Mouse (Mus musculus): ENCODE results near the gene Ptgis. TPM values are rescaled to one million over a fixed set of nuclear protein-coding genes. Genes with fewer than 3 reads are reported as not detected.

Ptgis gene
- 10 to 100 TPM; 16.3 to 17.7 TPM for total RNA-seq (2021)
- 31.3 and 32.1 TPM in 2 replicates for polyA plus RNA-seq (2012; rRNA removed)
- long read RNA-seq, transcript Ptgis-201 (10 exons, 2,107 nt): major isoform, 10 of 28 reads
- long read RNA-seq, partial matches to known transcripts: 16 of 28 reads
- long read RNA-seq, other reads (novel, unspliced or antisense): 2 of 28 reads

GRCm38 (mm10) chr2:167240008-167240964 is at the start of gene Ptgis:
Ptgis (minus strand) TSS chr2:167240604.
- Histone ChIP-seq H3K4me3 (peak within 1 kb of the TSS; percentile 33), H3K36me3 (ENCODE audit: control insufficient read depth, insufficient read depth, low read length) (no peaks in the 10 kb centered on the region), H3K27ac (peak within 1 kb of the TSS; percentile 73), H3K9ac (ENCODE audit: low read depth, low read length) (peak within 1 kb of the TSS; percentile 50), H3K79me2 (replicated peaks; ENCODE audit: control insufficient read depth, insufficient read depth, low read length) (no peaks in the 10 kb centered on the region), H3K27me3 (ENCODE audit: control insufficient read depth, insufficient read depth, low read length) (no peaks in the 10 kb centered on the region; the same call in 1 of the 2 replicates), H3K4me1 (ENCODE audit: control insufficient read depth, insufficient read depth, low read length) (peaks cover 2% of the 10 kb centered on the region; the same call in 1 of the 2 replicates)
- WGBS: 10% methylated on average over 45 of the region's 45 CpGs
- intact Hi-C loops (cut with DNase I): no loop called here
- DNase-seq: peak; percentile 53 to 59
- TF ChIP-seq EP300 (IDR thresholded peaks at IDR 0.05; ENCODE audit: insufficient read depth, low read depth, low read length) (no peak), POLR2A (IDR thresholded peaks at IDR 0.05; ENCODE audit: insufficient read depth, low read depth, low read length) (no peak), CTCF (IDR thresholded peaks at IDR 0.05) (no peak)

GRCm38 (mm10) chr2:167281461-167281860 is 41.1 kb upstream of the Ptgis start:
- intact Hi-C loops (cut with DNase I): loop anchor here (5.0 kb wide), 1 partner anchor 66 kb away; the partner anchor contains the start of gene B4galt5
- peak in 1 of 2 experiments; percentile 13 for DNase-seq

DNA sequence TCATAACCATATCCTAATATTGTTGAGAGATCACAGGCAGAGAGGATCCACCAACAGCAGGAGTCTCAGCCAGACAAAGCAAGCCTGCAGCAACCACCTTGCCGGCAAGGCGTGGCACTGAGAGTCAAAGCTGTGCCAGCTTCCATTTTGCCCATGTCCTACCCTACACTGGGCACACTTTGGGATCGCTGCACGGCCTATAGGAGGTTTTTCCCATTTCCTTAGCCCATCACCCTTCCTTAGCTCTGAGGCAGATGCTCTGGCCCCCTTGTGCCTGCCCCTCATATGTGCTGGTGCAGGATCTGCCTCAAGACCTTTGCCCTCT is 40.5 kb upstream of the Ptgis start:
- H3K27me3 ChIP-seq (ENCODE audit: control insufficient read depth, insufficient read depth, low read length): no peaks in the 10 kb centered on the region; the same call in 1 of the 2 replicates
- WGBS: 70% methylated on average over 4 of the region's 4 CpGs
- intact Hi-C loops (cut with DNase I): loop anchor here (1.0 to 5.0 kb wide), 3 partner anchors 66 to 182 kb away; partner anchors contain the start of gene B4galt5
- TF ChIP-seq EP300 (IDR thresholded peaks at IDR 0.05; ENCODE audit: insufficient read depth, low read depth, low read length) (no peak), POLR2A (IDR thresholded peaks at IDR 0.05; ENCODE audit: insufficient read depth, low read depth, low read length) (no peak), CTCF (IDR thresholded peaks at IDR 0.05) (no peak)
- H3K79me2 ChIP-seq (replicated peaks; ENCODE audit: control insufficient read depth, insufficient read depth, low read length): no peaks in the 10 kb centered on the region
- H3K9ac ChIP-seq (ENCODE audit: low read depth, low read length): no peak overlapping the region
- H3K36me3 ChIP-seq (ENCODE audit: control insufficient read depth, insufficient read depth, low read length): no peaks in the 10 kb centered on the region
- no peak for DNase-seq
- H3K4me1 ChIP-seq (ENCODE audit: control insufficient read depth, insufficient read depth, low read length): no peaks in the 10 kb centered on the region; the same call in 1 of the 2 replicates
- H3K27ac ChIP-seq: no peak overlapping the region
- H3K4me3 ChIP-seq: no peak overlapping the region

More at GRCm38 (mm10) chr2:167281461-167281860, 41.1 kb upstream of the Ptgis start:
- no peaks in the 10 kb centered on the region for H3K36me3 ChIP-seq (ENCODE audit: control insufficient read depth, insufficient read depth, low read length)
- no peak overlapping the region for H3K9ac ChIP-seq (ENCODE audit: low read depth, low read length)
- TF ChIP-seq CTCF (IDR thresholded peaks at IDR 0.05) (no peak), EP300 (IDR thresholded peaks at IDR 0.05; ENCODE audit: insufficient read depth, low read depth, low read length) (no peak), POLR2A (IDR thresholded peaks at IDR 0.05; ENCODE audit: insufficient read depth, low read depth, low read length) (no peak)
- WGBS: 91% methylated on average over 13 of the region's 13 CpGs
- H3K27ac ChIP-seq: no peak overlapping the region
- no peak overlapping the region for H3K4me3 ChIP-seq
- no peaks in the 10 kb centered on the region for H3K79me2 ChIP-seq (replicated peaks; ENCODE audit: control insufficient read depth, insufficient read depth, low read length)
- no peaks in the 10 kb centered on the region; the same call in 1 of the 2 replicates for H3K4me1 ChIP-seq (ENCODE audit: control insufficient read depth, insufficient read depth, low read length)
- H3K27me3 ChIP-seq (ENCODE audit: control insufficient read depth, insufficient read depth, low read length): no peaks in the 10 kb centered on the region; the same call in 1 of the 2 replicates

DNA sequence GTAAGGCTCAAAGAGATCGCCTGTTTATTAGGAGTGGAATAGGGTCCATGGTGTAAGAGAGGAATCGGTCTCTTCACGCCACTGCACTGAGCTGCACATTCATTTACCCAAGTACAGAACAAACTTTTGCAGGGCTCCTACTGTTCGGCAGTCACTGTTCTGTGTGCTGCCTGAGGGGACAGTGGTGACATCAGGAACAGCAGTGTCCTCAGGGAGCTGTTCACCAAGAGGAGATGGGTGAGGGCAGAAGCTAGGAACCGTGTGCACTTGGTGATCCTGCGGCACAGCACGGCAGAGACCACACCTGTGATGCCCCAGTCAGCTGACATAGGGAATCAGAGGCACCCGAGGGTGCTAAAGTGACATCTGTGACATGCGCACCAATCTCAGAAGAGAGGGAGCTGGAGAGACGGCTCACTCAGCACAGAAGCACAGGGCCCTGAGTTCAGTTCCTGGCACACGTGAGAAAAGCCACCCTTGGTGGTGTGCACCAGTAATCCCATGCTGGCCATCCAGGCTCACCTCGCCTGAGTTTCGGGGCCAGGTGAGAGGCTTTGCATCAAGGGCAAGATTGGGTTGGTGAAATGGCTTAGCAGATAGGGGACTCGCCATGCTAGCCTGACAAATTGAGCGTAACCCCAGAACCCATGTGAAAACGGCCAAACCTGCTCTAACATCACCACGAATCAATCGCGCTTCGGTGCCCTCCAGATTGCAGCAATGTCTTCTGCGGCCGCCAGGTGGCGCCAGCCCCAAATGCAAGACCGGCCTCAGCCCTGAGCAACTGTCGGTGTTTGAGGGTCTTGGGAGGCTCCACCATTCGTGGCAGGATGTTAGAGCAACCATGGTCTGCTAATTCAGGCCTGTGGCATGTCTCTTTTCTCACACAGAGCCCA is 39.9 kb upstream of the Ptgis start:
- Histone ChIP-seq H3K4me3 (no peak overlapping the region), H3K4me1 (ENCODE audit: control insufficient read depth, insufficient read depth, low read length) (no peaks in the 10 kb centered on the region; the same call in 1 of the 2 replicates), H3K9ac (ENCODE audit: low read depth, low read length) (no peak overlapping the region), H3K79me2 (replicated peaks; ENCODE audit: control insufficient read depth, insufficient read depth, low read length) (no peaks in the 10 kb centered on the region), H3K27me3 (ENCODE audit: control insufficient read depth, insufficient read depth, low read length) (no peaks in the 10 kb centered on the region; the same call in 1 of the 2 replicates), H3K36me3 (ENCODE audit: control insufficient read depth, insufficient read depth, low read length) (no peaks in the 10 kb centered on the region), H3K27ac (no peak overlapping the region)
- DNase-seq: peak; percentile 69 to 86
- intact Hi-C loops (cut with DNase I): loop anchor here (1.0 to 5.0 kb wide), 3 partner anchors 67 to 183 kb away; partner anchors contain the start of gene B4galt5
- TF ChIP-seq CTCF (IDR thresholded peaks at IDR 0.05): no peak; the same call in 1 of the 2 replicates
- no peak for TF ChIP-seq POLR2A (IDR thresholded peaks at IDR 0.05; ENCODE audit: insufficient read depth, low read depth, low read length)
- peak; percentile 84 for TF ChIP-seq EP300 (IDR thresholded peaks at IDR 0.05; ENCODE audit: insufficient read depth, low read depth, low read length)
- WGBS: 37% methylated on average over 26 of the region's 26 CpGs
